Mouse (Mus musculus) embryonic facial prominence, embryonic 11.5 days (tissue): Measurements from ENCODE around the gene Myo3b. TPM values are rescaled to one million over a fixed set of nuclear protein-coding genes. Genes with fewer than 3 reads are reported as not detected.
A peak's percentile ranks its signal among the peaks of the same experiment; 100 is the strongest.
"Not testable (repeated sequence)": the region's sequence is repeated elsewhere in the genome, so short reads cannot be mapped to it uniquely, and the experiment has no call there.

Experiments
- ATAC-seq: fragments of 200-750 bp; cut with Nextera tagmentation; replicated peaks from 2 replicates; pipeline ENCODE4 v1.8.0; 2017; ENCODE audit warnings: low read depth; ENCODE audit not compliant: insufficient number of reproducible peaks, low FRiP score, low TSS enrichment
- DNase-seq: peaks from one replicate; pipeline ENCODE4 v3.0.0-alpha.2; 2015; ENCODE audit warnings: low spot score
- H3K27ac ChIP-seq: fragments of 300-500 bp; sonication (generic); replicated peaks from 2 replicates; pipeline ENCODE4 v1.5.1; 2014; ENCODE audit warnings: mild to moderate bottlenecking, low read depth, low read length, control low read depth
- H3K27me3 ChIP-seq: fragments of 300-500 bp; sonication (generic); 2 replicates; pipeline ENCODE4 v1.6.1; 2014; ENCODE audit warnings: mild to moderate bottlenecking, low read length, moderate library complexity, mixed read lengths; ENCODE audit not compliant: control insufficient read depth, insufficient read depth
- H3K36me3 ChIP-seq: fragments of 300-500 bp; sonication (generic); replicated peaks from 2 replicates; pipeline ENCODE4 v1.6.1; 2014; ENCODE audit warnings: low read depth, mild to moderate bottlenecking, low read length, moderate library complexity, mixed read lengths; ENCODE audit not compliant: control insufficient read depth, insufficient read depth
- H3K4me1 ChIP-seq: fragments of 300-500 bp; sonication (generic); 2 replicates; pipeline ENCODE4 v1.6.1; 2014; ENCODE audit warnings: low read length, mixed read lengths; ENCODE audit not compliant: control insufficient read depth, insufficient read depth
- H3K4me2 ChIP-seq: fragments of 300-500 bp; sonication (generic); 2 replicates; pipeline ENCODE4 v1.6.1; 2014; ENCODE audit warnings: low read depth, mild to moderate bottlenecking, control low read depth, low read length, moderate library complexity
- H3K4me3 ChIP-seq: fragments of 300-500 bp; sonication (generic); 2 replicates; pipeline ENCODE4 v1.5.1; 2014; ENCODE audit warnings: low read depth, low read length, control low read depth
- H3K9ac ChIP-seq: fragments of 300-500 bp; sonication (generic); replicated peaks from 2 replicates; pipeline ENCODE4 v1.6.1; 2014; ENCODE audit warnings: mild to moderate bottlenecking, control low read depth, low read length
- H3K9me3 ChIP-seq: fragments of 300-500 bp; sonication (generic); replicated peaks from 2 replicates; pipeline ENCODE4 v1.6.1; 2016; ENCODE audit warnings: mild to moderate bottlenecking, low read length, inconsistent platforms, mixed read lengths; ENCODE audit not compliant: control insufficient read depth
- WGBS: fragments of 180-500 bp; shearing (Covaris S2); extraction: QIAGEN DNeasy Blood & Tissue Kit; methylation state at CpG from one replicate; pipeline ENCODE4 v1.1.7; 2014; 5-methylcytosine and 5-hydroxymethylcytosine counted together
- polyA plus RNA-seq: library from polyadenylated mRNA; unstranded; fragments of >200 nt; fragmentation: Nextera tagmentation; extraction: Ambion mirVana; gene quantifications from 2 replicates; pipeline ENCODE4 v1.2.1, GENCODE M21; 2014

Gene Myo3b
- polyA plus RNA-seq, 1 experiment from 2014 or later, result 0.07 TPM

GRCm38 (mm10) chr2:70218469-70218868 lies 179.5 kb downstream of the Myo3b start:
- H3K4me3 ChIP-seq, result no peak overlapping the region
- no peak overlapping the region for H3K4me2 ChIP-seq
- H3K27ac ChIP-seq, result no peak overlapping the region
- DNase-seq (no peak), ATAC-seq (no peak)
- no peaks in the 10 kb centered on the region for H3K36me3 ChIP-seq
- no peaks in the 10 kb centered on the region for H3K9me3 ChIP-seq
- H3K9ac ChIP-seq, result no peak overlapping the region
- H3K4me1 ChIP-seq, result no peaks in the 10 kb centered on the region
- H3K27me3 ChIP-seq, result no peaks in the 10 kb centered on the region
- 69% methylated on average over 8 of the region's 8 CpGs for WGBS

GRCm38 (mm10) chr2:70226679-70227078 lies 187.8 kb downstream of the Myo3b start:
- Histone ChIP-seq H3K4me3 (no peak overlapping the region), H3K9ac (no peak overlapping the region), H3K4me1 (no peaks in the 10 kb centered on the region), H3K9me3 (no peaks in the 10 kb centered on the region), H3K27me3 (no peaks in the 10 kb centered on the region), H3K4me2 (no peak overlapping the region), H3K36me3 (no peaks in the 10 kb centered on the region), H3K27ac (no peak overlapping the region)
- no peak for ATAC-seq
- DNase-seq, result peak; percentile 74
- WGBS, result 12% methylated on average over 3 of the region's 3 CpGs

GRCm38 (mm10) chr2:70234450-70234849 lies 195.5 kb downstream of the Myo3b start:
- 77% methylated on average over 3 of the region's 4 CpGs for WGBS

GRCm38 (mm10) chr2:70245981-70246380 lies 207.1 kb downstream of the Myo3b start:
- H3K4me2 ChIP-seq, result no peak overlapping the region
- no peaks in the 10 kb centered on the region for H3K36me3 ChIP-seq
- no peak for DNase-seq
- 58% methylated on average over 4 of the region's 4 CpGs for WGBS
- ATAC-seq, result no peak
- H3K27ac ChIP-seq, result no peak overlapping the region
- H3K9me3 ChIP-seq, result no peaks in the 10 kb centered on the region
- H3K9ac ChIP-seq, result no peak overlapping the region
- no peaks in the 10 kb centered on the region for H3K4me1 ChIP-seq
- no peaks in the 10 kb centered on the region for H3K27me3 ChIP-seq
- H3K4me3 ChIP-seq, result no peak overlapping the region

More at GRCm38 (mm10) chr2:70234450-70234849, 195.5 kb downstream of the Myo3b start:
- not testable (repeated sequence) for ATAC-seq, H3K36me3 ChIP-seq, H3K4me1 ChIP-seq, H3K9ac ChIP-seq, H3K9me3 ChIP-seq, H3K4me2 ChIP-seq, H3K4me3 ChIP-seq, DNase-seq, H3K27ac ChIP-seq, H3K27me3 ChIP-seq

GRCm38 (mm10) chr2:70248616-70249015 lies 209.7 kb downstream of the Myo3b start:
- no peaks in the 10 kb centered on the region for H3K4me1 ChIP-seq
- no peak overlapping the region for H3K4me2 ChIP-seq
- 89% methylated on average over 7 of the region's 7 CpGs for WGBS
- no peaks in the 10 kb centered on the region for H3K27me3 ChIP-seq
- H3K9ac ChIP-seq, result no peak overlapping the region
- H3K9me3 ChIP-seq, result no peaks in the 10 kb centered on the region
- no peak overlapping the region for H3K27ac ChIP-seq
- ATAC-seq (no peak), DNase-seq (no peak)
- no peak overlapping the region for H3K4me3 ChIP-seq
- no peaks in the 10 kb centered on the region for H3K36me3 ChIP-seq

GRCm38 (mm10) chr2:70249872-70250271 lies 210.9 kb downstream of the Myo3b start:
- no peak overlapping the region for H3K4me3 ChIP-seq
- 75% methylated on average over 4 of the region's 4 CpGs for WGBS
- no peaks in the 10 kb centered on the region for H3K27me3 ChIP-seq
- DNase-seq (no peak), ATAC-seq (no peak)
- no peaks in the 10 kb centered on the region for H3K9me3 ChIP-seq
- H3K9ac ChIP-seq, result no peak overlapping the region
- H3K27ac ChIP-seq, result no peak overlapping the region
- H3K36me3 ChIP-seq, result no peaks in the 10 kb centered on the region
- no peak overlapping the region for H3K4me2 ChIP-seq
- H3K4me1 ChIP-seq, result no peaks in the 10 kb centered on the region

- no peak overlapping the region for H3K27ac ChIP-seq
- no peaks in the 10 kb centered on the region for H3K4me1 ChIP-seq
- H3K9me3 ChIP-seq, result no peaks in the 10 kb centered on the region
- H3K4me2 ChIP-seq, result no peak overlapping the region
- WGBS, result 91% methylated on average over 10 of the region's 10 CpGs
- no peak overlapping the region for H3K4me3 ChIP-seq
- H3K36me3 ChIP-seq, result no peaks in the 10 kb centered on the region
- no peak for DNase-seq
- no peak for ATAC-seq
- no peak overlapping the region for H3K9ac ChIP-seq
- no peaks in the 10 kb centered on the region for H3K27me3 ChIP-seq
Observed at GRCm38 (mm10) chr2:70251256-70251655, 212.3 kb downstream of the Myo3b start.

- WGBS, result 27% methylated on average over 8 of the region's 8 CpGs
Observed at GRCm38 (mm10) chr2:70259357-70260000, 220.6 kb downstream of the Myo3b start.

More at GRCm38 (mm10) chr2:70259357-70260000, 220.6 kb downstream of the Myo3b start:
- H3K4me1 ChIP-seq, result no peaks in the 10 kb centered on the region
- ATAC-seq (no peak; the same call in 1 of the 2 replicates), DNase-seq (peak; percentile 72)
- no peaks in the 10 kb centered on the region for H3K36me3 ChIP-seq
- H3K27me3 ChIP-seq, result no peaks in the 10 kb centered on the region
- no peak overlapping the region for H3K4me3 ChIP-seq
- H3K9ac ChIP-seq, result no peak overlapping the region
- no peaks in the 10 kb centered on the region for H3K9me3 ChIP-seq
- no peak overlapping the region for H3K4me2 ChIP-seq
- no peak overlapping the region for H3K27ac ChIP-seq
